Mouse (Mus musculus) liver, adult 2 months (tissue): ENCODE measurements at regions not wholly inside any gene's neighbourhood (a gene's known extent, or its start where the extent isn't known, plus 50 kb on each side); places are given as distances from the start of the nearest gene placed in this dataset.
A peak's percentile ranks its signal among the peaks of the same experiment; 100 is the strongest.

ENCODE experiments used
- DNase-seq: peaks from one replicate; pipeline ENCODE4 v3.0.0-alpha.2; 2011; ENCODE audit warnings: low read depth, low spot score; ENCODE audit errors: extremely low read depth
- H3K27ac ChIP-seq: fragments of 200-500 bp; replicated peaks from 2 replicates; pipeline ENCODE4 v1.5.1; 2012; ENCODE audit warnings: low read depth, mild to moderate bottlenecking, control low read depth, inconsistent platforms, low read length; ENCODE audit not compliant: insufficient read depth
- H3K27me3 ChIP-seq: fragments of 200-500 bp; 2 replicates; pipeline ENCODE4 v1.6.1; 2012; ENCODE audit warnings: mild to moderate bottlenecking, moderate library complexity, low read length, inconsistent platforms; ENCODE audit not compliant: control insufficient read depth, insufficient read depth
- H3K36me3 ChIP-seq: fragments of 200-500 bp; 2 replicates; pipeline ENCODE4 v1.6.1; 2012; ENCODE audit warnings: low read length, inconsistent platforms; ENCODE audit not compliant: control insufficient read depth, insufficient read depth
- H3K4me1 ChIP-seq: fragments of 200-500 bp; 2 replicates; pipeline ENCODE4 v1.6.1; 2011; ENCODE audit warnings: low read length; ENCODE audit not compliant: control insufficient read depth, insufficient read depth
- H3K4me3 ChIP-seq: fragments of 200-500 bp; 2 replicates; pipeline ENCODE4 v1.5.1; 2011; ENCODE audit warnings: low read depth, mild to moderate bottlenecking, control low read depth, low read length, moderate library complexity; ENCODE audit not compliant: insufficient read depth
- H3K79me2 ChIP-seq: fragments of 200-500 bp; 2 replicates; pipeline ENCODE4 v1.6.1; 2012; ENCODE audit warnings: inconsistent platforms, mild to moderate bottlenecking, low read length, moderate library complexity; ENCODE audit not compliant: control insufficient read depth, insufficient read depth
- H3K9ac ChIP-seq: fragments of 200-500 bp; 2 replicates; pipeline ENCODE4 v1.6.1; 2012; ENCODE audit warnings: low read depth, mild to moderate bottlenecking, control low read depth, inconsistent platforms, low read length
- CTCF ChIP-seq: fragments of 200-500 bp; IDR thresholded peaks from 2 replicates; pipeline ENCODE4 v1.5.1; 2011; ENCODE audit warnings: low read depth, low read length, control low read depth
- POLR2A ChIP-seq: fragments of 200-500 bp; IDR thresholded peaks from 2 replicates; pipeline ENCODE4 v1.6.1; 2011; ENCODE audit warnings: low read length, control low read depth; ENCODE audit not compliant: insufficient read depth; ENCODE audit errors: extremely low read depth
- WGBS: fragments of 180-500 bp; shearing (Covaris S2); methylation state at CpG from one replicate; pipeline ENCODE4 v1.1.7; 2018; 5-methylcytosine and 5-hydroxymethylcytosine counted together

DNA sequence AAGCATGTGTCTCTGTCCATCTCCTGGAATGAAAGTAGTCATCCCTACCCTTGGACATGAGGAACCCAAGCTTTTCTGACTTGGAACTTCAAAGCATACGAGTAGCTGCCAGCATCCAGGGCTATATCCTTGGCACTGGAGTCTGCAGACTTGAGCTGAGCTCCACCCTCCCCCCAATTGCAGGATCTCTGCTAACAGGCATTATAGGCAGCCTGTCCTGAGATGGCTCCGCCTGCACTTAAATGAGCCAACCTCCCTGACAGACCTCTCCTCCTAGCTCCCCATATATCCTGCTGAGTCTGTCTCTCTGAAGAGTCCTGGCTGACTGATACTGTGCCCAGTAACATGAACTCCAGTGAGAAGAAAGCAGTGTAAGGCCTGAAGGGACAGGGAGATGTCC lies 141.4 kb downstream of the Rybp start:
- Histone ChIP-seq H3K4me1 (peaks cover 8% of the 10 kb centered on the region), H3K27ac (no peak overlapping the region), H3K36me3 (no peaks in the 10 kb centered on the region), H3K27me3 (no peaks in the 10 kb centered on the region), H3K9ac (no peak overlapping the region), H3K79me2 (no peaks in the 10 kb centered on the region), H3K4me3 (no peak overlapping the region)
- TF ChIP-seq POLR2A, result no peak
- TF ChIP-seq CTCF, result no peak
- 90% methylated on average over 2 of the region's 2 CpGs for WGBS
- no peak for DNase-seq

DNA sequence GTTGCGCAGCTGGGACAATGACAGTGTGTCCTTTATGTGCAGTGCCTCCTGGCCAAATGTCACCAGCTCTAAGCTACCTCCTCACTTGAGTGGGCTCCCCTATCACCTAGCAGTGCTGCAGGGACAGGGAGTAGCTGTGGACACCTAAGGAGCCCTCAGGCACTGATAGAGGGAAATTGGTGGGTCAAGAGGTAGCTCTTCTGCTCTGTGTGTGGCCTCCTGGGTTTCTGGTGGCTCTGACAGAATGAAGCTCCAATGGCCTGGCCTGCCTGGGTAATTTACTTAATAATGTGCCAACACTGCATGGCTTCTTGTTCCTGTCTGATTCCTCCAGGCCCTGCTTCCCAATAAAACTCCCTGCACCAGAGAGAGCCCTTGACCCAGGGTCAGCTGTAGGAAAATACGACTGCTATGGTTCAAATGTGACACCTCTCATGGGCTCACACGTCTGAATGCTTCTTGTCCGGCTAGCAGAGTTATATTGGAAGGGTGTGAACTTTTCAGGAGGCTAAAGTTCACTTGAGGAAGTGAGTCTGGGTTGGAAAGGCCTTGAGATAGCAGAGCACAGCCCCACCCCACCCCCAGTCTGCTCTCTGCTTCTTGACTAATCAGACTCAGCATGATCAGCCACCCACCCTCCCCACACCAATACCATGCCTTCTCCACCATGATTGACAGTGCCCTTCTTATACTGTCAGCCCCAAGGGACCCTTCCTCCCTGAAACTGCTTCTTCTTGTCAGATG lies 142.6 kb downstream of the Rybp start:
- Histone ChIP-seq H3K36me3 (no peaks in the 10 kb centered on the region), H3K4me3 (no peak overlapping the region), H3K79me2 (no peaks in the 10 kb centered on the region), H3K4me1 (peaks cover 8% of the 10 kb centered on the region), H3K27me3 (no peaks in the 10 kb centered on the region), H3K9ac (no peak overlapping the region), H3K27ac (no peak overlapping the region)
- WGBS, result 23% methylated on average over 4 of the region's 4 CpGs
- TF ChIP-seq CTCF, result no peak
- TF ChIP-seq POLR2A, result no peak
- peak; percentile 13 for DNase-seq

DNA sequence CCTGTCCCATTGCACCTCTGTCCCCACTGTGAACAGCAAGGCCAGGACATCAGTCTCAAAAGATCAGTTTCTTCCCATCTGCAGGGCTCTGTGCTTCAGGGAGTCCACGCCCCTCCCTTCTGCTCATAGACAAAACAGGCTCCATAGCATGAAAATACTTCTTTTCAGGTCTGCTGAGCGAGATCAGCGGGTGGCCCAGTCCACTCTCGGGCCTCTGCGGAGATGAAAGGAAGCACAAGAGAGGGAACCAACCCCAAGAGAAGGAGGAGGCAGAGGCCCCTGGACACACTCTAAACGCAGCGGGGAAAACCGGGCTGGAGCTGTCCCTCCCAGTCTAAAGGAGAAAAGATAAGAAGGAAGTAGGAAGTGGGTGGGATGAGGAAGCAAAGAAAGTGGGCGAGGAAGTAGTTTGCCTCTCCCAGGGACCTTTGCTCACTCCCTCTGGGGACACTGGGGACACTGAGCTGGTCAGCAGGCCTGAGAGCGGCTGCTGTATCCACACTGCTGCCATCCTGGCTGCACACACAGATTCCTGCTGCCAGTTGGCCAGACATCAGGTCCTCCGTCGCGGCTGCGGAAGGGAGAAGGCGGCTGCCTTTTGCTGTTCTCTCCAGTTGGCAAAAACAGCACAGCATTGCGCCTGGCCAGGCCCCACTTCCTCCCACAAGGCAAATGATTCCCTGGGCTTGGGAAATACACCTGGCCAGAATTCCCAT lies 143.5 kb downstream of the Rybp start:
- WGBS, result 9% methylated on average over 16 of the region's 16 CpGs
- no peaks in the 10 kb centered on the region for H3K27me3 ChIP-seq
- no peak overlapping the region for H3K9ac ChIP-seq
- TF ChIP-seq POLR2A, result no peak
- TF ChIP-seq CTCF, result no peak
- H3K4me3 ChIP-seq, result no peak overlapping the region
- H3K4me1 ChIP-seq, result peaks cover 8% of the 10 kb centered on the region
- no peaks in the 10 kb centered on the region for H3K79me2 ChIP-seq
- H3K36me3 ChIP-seq, result no peaks in the 10 kb centered on the region
- DNase-seq, result peak; percentile 98
- H3K27ac ChIP-seq, result peak overlapping the region; percentile 4; the same call in 1 of the 2 replicates

DNA sequence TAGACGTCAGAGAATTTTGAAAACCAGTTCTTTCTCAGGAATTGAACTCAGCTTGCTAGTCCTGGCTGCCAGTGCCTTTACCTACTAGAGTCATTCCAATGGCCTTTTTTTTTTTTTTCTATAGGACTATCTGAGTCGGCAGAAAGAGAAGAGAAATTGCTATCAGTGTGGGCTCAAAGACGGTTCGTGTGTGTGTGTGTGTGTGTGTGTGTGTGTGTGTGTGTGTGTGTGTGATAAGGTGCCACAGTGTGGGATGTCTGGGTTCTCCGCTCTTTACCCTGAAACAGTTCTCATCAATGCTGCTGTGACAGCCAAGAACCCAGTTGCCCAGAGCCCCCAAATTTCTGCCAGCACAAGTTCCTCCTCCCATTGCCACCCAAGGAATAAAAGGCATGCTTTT lies 146.1 kb downstream of the Rybp start:
- no peaks in the 10 kb centered on the region for H3K36me3 ChIP-seq
- no peak for DNase-seq
- H3K79me2 ChIP-seq, result no peaks in the 10 kb centered on the region
- H3K9ac ChIP-seq, result no peak overlapping the region
- 85% methylated on average over 5 of the region's 5 CpGs for WGBS
- TF ChIP-seq CTCF, result no peak
- TF ChIP-seq POLR2A, result no peak
- no peak overlapping the region for H3K4me3 ChIP-seq
- no peaks in the 10 kb centered on the region for H3K27me3 ChIP-seq
- H3K27ac ChIP-seq, result no peak overlapping the region
- H3K4me1 ChIP-seq, result peaks cover 8% of the 10 kb centered on the region

DNA sequence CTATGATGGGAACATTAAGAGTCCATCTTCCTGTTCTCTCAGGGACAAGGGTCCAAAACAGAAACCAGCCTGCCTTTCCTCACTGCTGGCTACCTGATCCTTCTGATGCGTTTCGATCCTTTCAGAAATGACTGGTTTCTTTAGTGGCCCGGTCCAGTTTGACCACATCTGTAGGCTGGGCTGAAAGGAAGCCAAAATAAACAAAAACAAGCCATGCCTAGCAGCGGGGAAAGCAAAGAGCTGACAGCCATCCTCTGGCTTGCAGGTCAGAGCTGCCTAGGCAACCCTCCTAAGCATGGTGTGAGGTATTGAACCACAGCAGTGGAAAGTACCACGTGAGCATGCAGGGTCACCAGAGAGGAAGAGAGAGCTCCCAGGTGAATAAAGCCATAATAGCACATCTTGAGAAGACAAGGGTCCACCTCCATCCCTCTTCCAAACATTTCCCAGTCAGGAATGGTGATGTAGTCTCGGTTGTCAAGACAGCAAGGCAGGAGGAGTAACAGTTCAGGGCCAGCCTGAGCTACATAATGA lies 146.6 kb downstream of the Rybp start:
- no peak overlapping the region for H3K4me3 ChIP-seq
- DNase-seq, result peak; percentile 28
- no peak overlapping the region for H3K9ac ChIP-seq
- H3K27me3 ChIP-seq, result 0 out of 2 replicates have a peak, but pooled peaks cover 2% of the 10 kb centered on the region
- no peaks in the 10 kb centered on the region for H3K79me2 ChIP-seq
- H3K27ac ChIP-seq, result no peak overlapping the region
- no peaks in the 10 kb centered on the region for H3K36me3 ChIP-seq
- 35% methylated on average over 6 of the region's 6 CpGs for WGBS
- TF ChIP-seq POLR2A (no peak), CTCF (no peak)
- H3K4me1 ChIP-seq, result peaks cover 8% of the 10 kb centered on the region

DNA sequence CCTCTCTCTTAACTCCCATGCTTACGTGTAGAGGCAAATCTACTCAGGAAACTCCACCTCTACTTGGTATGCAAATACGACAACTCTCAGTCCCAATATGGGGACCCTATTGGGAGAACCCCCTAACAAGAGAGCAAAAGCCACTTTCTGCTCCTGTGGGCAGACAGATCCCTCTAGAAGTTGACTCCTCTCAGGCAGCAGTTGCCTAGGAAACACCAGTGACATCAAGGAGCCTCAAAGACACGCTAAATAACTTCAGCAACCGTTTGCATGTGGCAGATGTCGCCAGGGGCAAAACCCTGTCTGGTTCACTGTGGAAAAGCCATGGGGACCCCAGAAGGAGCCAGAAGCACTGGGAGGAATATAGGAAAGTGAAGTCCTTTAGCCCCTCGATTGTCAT lies 147.5 kb downstream of the Rybp start:
- TF ChIP-seq POLR2A (no peak), CTCF (no peak)
- H3K27me3 ChIP-seq, result 0 out of 2 replicates have a peak, but pooled peaks cover 2% of the 10 kb centered on the region
- H3K4me3 ChIP-seq, result no peak overlapping the region
- no peaks in the 10 kb centered on the region for H3K36me3 ChIP-seq
- 92% methylated on average over 6 of the region's 6 CpGs for WGBS
- H3K27ac ChIP-seq, result no peak overlapping the region
- DNase-seq, result no peak
- H3K9ac ChIP-seq, result no peak overlapping the region
- peaks cover 8% of the 10 kb centered on the region for H3K4me1 ChIP-seq
- no peaks in the 10 kb centered on the region for H3K79me2 ChIP-seq
